Mouse (Mus musculus) ES-E14 (cell line): ENCODE results near the gene Vwc2.

Experiments used
- CHD2 ChIP-seq: IDR thresholded peaks from 2 replicates; pipeline ENCODE4 v1.6.1; 2014; ENCODE audit warnings: mild to moderate bottlenecking, low read depth, low read length, inconsistent platforms
- HCFC1 ChIP-seq: IDR thresholded peaks from 2 replicates; pipeline ENCODE4 v1.6.1; 2012; ENCODE audit warnings: low read length, inconsistent platforms, borderline replicate concordance; ENCODE audit not compliant: insufficient read depth
- MAFK ChIP-seq: IDR thresholded peaks from 2 replicates; pipeline ENCODE4 v1.6.1; 2014; ENCODE audit warnings: mild to moderate bottlenecking, low read depth, low read length, inconsistent platforms; ENCODE audit not compliant: insufficient read depth
- ZC3H11A ChIP-seq: IDR thresholded peaks from 2 replicates; pipeline ENCODE4 v1.6.1; 2012; ENCODE audit warnings: low read depth, mild to moderate bottlenecking, inconsistent platforms, low read length, borderline replicate concordance
- ZNF384 ChIP-seq: IDR thresholded peaks from 2 replicates; pipeline ENCODE4 v1.6.1; 2012; ENCODE audit warnings: low read depth, low read length, inconsistent platforms

DNA sequence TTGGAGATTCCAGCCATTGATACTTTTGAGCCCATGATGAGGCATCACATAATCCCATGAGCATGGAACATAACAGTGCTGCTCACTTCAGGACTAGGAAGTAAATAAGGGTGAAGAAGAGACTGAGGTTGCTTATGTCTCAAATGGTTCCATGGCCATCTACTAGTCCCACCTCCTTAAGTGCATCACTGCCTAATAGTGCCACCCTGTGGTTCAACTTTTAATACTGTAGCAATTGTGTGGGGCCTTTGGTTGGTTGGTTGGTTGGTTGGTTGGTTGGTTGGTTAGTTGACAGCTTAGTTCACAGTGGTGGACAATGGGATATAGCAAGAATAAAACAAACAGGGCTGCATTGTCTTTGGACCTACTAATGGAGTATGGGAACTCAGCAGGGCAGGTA, 26.6 kb downstream of the Vwc2 start:
- TF ChIP-seq HCFC1, result no peak
- no peak for TF ChIP-seq MAFK
- TF ChIP-seq ZNF384, result no peak
- TF ChIP-seq CHD2, result no peak
- TF ChIP-seq ZC3H11A, result peak; percentile 52; the same call in 1 of the 2 replicates
